Mouse (Mus musculus) WW6 (cell line): ENCODE results near the gene Nup107.
"Not testable (repeated sequence)": the region's sequence is repeated elsewhere in the genome, so short reads cannot be mapped to it uniquely, and the experiment has no call there.

Source experiments
- DNase-seq: peaks from one replicate; pipeline ENCODE4 v3.0.0-alpha.2; 2013; ENCODE audit warnings: low read depth, low spot score

The Nup107 gene

GRCm38 (mm10) chr10:117738140-117738921, 54.2 kb downstream of the Nup107 start:
- no peak for DNase-seq

DNA sequence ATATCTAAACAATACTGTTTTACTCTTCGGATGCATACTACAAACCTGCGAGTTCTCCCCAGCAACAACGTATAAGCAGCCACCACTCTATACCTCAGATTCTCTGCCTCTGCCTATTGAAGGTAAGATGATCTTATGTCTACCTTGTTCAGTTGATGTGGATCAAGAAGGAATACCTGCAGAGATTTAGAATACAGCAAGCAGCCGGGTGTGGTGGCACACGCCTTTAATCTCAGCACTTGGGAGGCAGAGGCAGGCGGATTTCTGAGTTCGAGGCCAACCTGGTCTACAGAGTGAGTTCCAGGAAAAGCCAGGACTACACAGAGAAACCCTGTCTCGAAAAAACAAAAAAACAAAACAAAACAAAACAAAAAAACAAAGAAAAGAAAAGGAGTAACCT, 55.0 kb downstream of the Nup107 start:
- DNase-seq: not testable (repeated sequence)

DNA sequence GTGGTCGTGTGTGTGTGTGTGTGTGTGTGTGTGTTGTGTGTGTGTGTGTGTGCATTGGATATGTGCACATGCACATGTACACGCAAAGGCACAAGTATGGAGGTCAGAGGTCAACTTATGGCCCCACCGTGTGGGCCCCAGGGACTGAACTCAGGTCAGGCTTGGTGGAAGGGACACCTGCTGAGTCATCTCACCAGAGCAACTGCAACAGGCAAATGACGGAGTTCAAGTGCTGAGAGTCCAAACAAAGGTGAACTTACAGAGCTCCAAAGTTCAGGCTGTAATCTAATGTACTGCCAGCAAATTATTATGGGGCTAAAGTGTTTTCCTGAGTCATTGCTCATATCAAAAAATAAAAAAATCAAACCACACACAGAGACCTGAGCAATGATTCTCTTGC, 55.4 kb downstream of the Nup107 start:
- no peak for DNase-seq

- DNase-seq: no peak
Measured at GRCm38 (mm10) chr10:117736573-117736972, 55.9 kb downstream of the Nup107 start.

- not testable (repeated sequence) for DNase-seq
Measured at GRCm38 (mm10) chr10:117735396-117735795, 57.1 kb downstream of the Nup107 start.

GRCm38 (mm10) chr10:117734104-117734852, 58.2 kb downstream of the Nup107 start:
- not testable (repeated sequence) for DNase-seq

GRCm38 (mm10) chr10:117733626-117734025, 58.9 kb downstream of the Nup107 start:
- DNase-seq: not testable (repeated sequence)

DNA sequence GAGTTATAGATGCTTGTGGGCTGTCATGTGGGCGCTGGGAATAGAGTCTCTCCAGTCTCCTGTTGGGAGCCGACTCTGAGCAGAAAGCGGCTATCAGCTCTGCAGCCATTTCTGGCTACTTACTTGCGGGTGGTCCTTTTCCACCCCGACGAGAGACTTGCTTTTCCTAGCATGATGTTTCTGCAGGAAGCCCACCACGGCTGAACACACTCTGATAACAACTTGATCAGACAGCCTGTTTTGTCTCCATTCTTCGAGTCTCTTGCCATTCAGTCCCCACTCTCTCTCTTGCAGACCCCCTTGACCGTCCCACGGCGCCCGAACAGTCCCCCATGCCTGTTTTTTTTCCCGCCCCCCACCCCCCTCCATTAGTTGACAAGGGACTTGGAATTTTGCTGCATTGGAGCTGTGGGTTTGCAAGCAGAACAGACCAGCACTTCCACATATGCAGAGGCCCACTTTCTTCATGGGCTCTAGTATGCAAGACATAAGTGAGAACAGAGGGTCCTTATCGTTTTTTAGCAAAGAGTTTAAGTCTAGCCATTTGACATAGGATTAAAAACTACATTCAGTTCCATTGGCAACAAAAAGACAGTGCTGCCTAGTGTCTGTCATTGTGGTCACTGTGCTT, 59.4 kb downstream of the Nup107 start:
- no peak for DNase-seq

DNA sequence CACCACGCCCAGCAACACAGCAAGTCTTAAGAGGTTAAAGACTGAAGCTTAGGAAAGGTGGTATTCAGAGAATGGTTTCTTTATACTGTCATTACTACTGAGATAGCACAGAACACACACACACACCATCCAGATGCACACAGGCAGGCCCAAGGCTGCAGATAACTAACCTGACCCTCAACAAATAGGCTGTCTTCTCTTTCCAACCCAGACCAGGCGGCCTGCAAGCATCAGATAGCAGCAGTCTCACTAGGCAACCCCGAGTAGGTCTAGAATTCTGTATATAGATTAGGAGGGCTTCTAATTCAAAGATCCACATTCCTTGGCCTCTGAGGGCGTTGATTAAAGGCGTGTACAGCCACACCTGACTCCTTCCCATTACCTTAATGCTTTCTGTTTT, 60.3 kb downstream of the Nup107 start:
- no peak for DNase-seq

- no peak for DNase-seq
Measured at GRCm38 (mm10) chr10:117731244-117732101, 61.0 kb downstream of the Nup107 start.

DNA sequence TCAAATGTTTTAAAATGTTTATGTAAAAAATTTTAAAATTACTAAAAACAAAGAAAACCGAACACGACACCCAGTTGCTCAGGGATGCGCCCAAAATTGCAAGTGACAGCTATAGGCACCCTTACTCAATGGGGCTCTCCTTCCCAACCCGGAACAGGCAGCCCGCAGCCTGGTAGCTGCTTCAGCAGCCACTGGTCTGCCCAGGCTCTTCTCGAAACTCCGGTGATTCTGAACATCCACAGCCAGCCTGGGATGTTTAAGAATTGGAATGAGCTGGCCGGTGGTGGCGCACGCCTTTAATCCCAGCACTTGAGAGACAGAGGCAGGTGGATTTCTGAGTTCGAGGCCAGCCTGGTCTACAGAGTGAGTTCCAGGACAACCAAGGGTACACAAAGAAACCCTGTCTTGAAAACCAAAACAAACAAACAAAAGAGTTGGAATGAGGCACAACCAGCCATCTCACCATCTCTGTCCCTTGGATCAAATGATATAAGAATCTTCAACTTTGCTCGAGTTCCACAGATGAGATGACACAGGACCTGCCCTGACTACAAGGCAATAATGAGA, 61.8 kb downstream of the Nup107 start:
- no peak for DNase-seq

DNA sequence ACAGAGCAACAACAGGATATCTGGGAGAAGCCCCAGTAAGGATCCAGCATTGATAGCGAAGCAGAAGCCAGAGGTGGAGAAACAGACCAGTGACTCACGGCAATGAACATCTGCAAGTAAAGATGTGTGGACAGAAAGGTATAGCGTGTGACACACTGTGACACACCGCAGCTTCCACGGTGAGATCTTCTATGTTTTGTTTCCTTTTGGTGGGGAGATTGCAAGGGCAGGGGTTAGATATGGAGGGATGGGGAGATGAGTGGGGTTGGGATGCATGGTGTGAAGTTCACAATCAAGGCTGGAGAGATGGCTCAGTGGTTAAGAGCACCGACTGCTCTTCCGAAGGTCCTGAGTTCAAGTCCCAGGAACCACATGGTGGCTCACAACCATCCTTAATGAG, 62.4 kb downstream of the Nup107 start:
- no peak for DNase-seq

DNA sequence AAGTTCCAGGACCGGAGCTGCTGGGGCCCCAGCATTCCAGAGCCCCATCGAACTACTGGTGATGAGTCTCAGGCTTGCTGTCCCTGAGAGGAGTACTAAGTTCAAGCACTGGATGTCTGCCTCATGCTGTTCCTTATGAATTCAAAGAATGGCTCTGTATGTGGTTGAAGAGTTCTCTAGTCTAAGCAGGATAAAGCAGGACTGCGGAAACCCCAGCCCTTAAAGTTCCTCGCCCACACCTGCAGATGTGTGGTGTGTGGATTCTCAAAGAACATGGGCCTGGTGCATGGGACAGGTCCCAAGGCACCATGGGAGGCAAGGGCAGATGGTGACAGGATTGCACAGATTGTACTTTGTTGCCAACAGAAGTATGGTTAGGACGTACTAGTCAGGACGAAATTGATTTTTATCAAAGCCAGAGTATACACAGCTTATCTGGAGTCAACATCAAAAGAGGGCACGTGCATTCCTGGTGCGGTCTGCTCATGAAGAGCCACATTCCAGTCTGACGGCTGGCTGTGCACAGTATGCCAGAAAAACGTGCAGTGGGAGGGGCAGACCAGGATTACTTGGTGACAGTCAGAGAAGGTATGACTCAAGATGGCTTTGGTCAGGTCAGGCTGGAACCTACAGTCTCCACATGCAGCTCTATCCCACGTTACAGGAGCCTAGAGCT, 63.2 kb downstream of the Nup107 start:
- no peak for DNase-seq

DNA sequence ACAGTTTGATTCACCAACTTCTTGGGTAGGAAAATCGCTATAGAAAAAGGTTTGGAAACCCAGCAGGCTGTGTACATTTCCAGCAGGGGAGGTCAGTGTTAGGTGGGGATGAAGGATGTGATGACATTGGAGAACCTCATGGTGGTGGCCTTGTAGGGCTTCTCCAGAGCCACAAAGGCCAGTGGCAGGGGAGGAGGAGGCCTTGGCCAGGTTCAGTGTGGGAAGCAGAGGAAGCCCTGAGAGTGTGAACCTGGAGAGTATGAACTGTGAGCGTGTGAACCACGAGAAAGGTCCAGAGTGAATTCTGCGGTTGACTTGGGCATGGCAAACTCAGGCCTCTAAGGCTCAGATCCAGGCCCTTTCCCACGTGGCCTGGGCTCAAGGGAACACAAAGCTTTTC, 63.9 kb downstream of the Nup107 start:
- DNase-seq: no peak

DNA sequence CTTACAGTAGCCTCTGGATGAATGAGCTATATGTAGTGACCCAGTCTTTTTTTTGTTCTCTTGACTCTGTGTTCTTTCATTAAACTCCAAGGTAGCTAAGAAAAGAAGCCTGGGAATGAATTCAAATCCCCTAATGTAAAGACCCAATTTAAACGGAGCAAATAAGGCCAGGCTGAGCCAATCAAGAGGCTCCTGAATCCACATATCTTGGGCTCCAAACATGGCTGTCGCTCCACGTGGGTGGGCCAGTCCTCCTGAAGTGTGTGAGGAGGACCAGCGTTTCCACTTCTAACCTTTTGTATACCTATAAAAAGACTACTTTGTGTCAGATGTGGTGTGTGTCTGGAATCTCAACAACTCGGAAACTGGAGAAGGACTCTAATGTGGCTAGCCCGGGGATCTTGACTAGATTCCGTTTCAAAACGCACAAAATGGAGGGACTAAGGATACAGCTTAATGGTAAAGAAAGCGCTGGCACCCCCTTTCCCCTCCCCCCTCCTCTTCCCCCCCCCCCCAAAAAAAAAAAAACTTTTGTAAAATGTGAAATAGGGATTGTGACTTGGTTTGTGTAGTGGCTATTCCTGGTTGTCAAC, 64.9 kb downstream of the Nup107 start:
- DNase-seq: no peak

GRCm38 (mm10) chr10:117726888-117727385, 65.6 kb downstream of the Nup107 start:
- no peak for DNase-seq

DNA sequence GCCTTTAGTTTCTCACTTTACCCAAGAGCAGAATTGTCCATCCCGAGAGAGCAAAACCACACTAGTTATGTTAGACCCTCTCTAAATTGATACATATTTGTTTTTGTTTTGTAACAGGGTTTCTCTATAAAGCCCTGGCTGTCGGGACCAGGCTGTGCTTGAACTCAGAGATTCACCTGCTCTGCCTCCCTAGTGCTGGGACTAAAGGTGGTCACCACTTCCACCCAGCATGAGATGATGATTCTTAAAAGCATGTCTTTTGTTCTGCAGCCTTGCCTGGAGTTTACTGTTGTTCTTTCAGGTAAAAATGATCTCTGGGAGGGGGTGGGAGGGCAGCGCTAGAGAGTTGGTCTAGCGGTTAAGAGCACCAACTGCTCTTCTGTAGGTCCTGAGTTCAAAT, 66.2 kb downstream of the Nup107 start:
- DNase-seq: no peak

GRCm38 (mm10) chr10:117725671-117726070, 66.8 kb downstream of the Nup107 start:
- DNase-seq: no peak

DNA sequence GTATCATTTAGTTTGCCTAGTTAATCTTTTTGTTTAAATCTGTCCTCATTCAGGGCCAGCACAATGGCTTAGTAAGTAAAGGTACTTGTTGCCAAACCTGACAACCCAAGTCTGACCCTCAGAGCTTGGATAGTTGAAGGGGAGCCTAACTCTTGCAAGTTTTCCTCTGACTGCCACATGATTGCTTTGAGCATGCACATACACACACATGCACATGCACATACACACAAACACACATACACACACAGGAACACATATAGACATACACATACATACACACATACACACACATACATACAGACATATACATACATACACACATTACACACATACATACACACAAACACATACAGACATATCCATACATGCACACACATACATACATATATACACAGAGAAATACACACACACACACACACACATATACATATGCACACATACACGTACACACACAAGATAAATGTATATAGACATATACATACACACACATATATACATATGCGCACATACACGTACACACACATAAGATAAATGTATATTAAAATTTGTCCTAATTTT, 67.6 kb downstream of the Nup107 start:
- no peak for DNase-seq
